Mouse (Mus musculus) erythroblast, adult 5-6 weeks (primary cell): ENCODE data around the gene Flvcr1. TPM values are rescaled to one million over a fixed set of nuclear protein-coding genes. Genes with fewer than 3 reads are reported as not detected.

Experiments
- ATAC-seq: replicated peaks from 2 replicates; pipeline ENCODE4 v1.8.0; 2016; ENCODE audit warnings: moderate number of reproducible peaks, mild to moderate bottlenecking, moderate TSS enrichment, inconsistent platforms; ENCODE audit not compliant: poor library complexity, low FRiP score, severe bottlenecking
- total RNA-seq, 2 experiments: library from RNA; stranded (forward) in 1 of 2; stranded (reverse) in 1 of 2; fragments of 150-400 nt in 1 of 2; fragments of 200-764, 138-1000 nt in 1 of 2; gene quantifications; 2 replicates each; pipeline versions ENCODE4 v1.2.3 to v1.2.4; 2015 to 2017; ENCODE audit warnings: low replicate concordance in 2 of 2

Gene Flvcr1
- total RNA-seq, 2 experiments from 2014 or later: 7.8 to 13.6 TPM

DNA sequence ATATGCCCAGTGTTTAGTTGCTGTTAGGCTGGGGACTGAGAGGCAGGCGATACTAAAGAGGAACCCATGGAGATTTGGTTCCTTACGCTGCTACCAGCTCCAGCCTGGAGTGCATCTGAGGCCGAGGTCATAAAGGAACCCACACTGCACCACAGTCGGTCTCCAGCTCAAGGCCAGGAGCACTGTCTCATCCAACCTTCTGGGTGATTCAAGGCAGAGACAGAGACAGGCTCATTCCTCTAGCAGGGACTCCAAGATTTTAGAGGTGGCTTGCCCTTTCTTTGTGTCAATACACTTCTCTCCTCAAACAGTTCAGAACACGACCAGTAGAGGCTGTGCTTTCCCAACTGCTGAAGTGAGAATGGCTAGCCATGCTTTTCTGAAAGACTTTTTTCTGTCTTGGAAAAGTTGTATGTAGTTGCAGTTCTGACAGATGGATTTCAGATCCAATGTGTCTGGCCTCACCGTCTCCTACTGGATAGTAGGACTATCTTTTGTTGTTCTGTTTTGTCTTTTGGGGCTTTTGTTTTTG, 29.5 kb downstream of the Flvcr1 start:
- ATAC-seq: no peak

DNA sequence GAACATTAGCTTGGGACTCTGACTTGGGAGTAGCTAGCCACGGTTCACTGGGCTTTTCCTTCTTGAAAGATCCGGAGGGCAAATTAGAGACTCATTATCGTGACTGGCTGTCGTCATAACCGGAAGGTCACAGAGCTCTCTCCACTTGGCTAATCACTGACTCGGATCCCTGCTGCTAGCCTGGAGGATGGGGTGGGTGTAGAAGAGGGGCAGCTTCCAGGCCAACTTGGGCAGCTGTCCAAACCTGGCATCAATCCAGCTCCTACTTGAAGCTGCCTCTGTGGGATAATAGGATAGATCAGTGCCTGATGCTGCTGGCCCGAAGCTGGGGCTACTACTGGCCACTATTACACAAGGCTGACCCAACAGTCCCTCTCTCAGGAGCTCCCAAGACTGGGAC, 30.4 kb downstream of the Flvcr1 start:
- ATAC-seq: no peak

DNA sequence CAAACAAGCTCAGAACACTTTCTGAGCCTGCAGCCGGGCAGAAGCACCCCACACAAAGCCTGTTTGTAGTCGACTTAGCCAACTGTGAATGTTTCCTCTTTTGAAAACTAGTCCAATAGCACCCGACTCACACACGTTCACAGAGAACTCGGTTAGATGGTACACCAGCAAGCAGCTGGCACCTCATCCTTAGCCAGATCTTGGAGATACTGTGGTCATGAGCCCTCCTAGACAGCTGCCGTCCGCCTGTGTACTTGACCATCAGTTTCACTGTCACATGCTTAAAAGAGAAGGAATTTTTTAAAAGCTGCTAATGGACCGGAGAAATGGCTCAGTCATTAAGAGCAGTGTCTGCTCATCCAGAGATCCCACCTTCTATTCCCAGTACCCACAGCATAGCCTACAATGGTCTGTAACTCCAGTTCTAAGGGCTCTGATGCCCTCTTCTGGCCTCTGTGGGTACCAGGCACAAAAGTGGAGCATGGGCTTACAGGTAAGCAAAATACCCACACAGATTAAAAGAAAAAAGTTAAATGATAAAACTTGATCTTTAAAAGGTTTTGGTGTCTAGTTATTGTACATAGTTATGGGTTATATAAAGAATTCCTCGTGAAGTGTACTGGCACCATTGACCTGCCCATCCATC, 36.4 kb downstream of the Flvcr1 start:
- no peak for ATAC-seq

GRCm38 (mm10) chr1:190981412-190981811, 44.5 kb downstream of the Flvcr1 start:
- no peak for ATAC-seq

GRCm38 (mm10) chr1:190980470-190980869, 45.5 kb downstream of the Flvcr1 start:
- ATAC-seq: no peak

DNA sequence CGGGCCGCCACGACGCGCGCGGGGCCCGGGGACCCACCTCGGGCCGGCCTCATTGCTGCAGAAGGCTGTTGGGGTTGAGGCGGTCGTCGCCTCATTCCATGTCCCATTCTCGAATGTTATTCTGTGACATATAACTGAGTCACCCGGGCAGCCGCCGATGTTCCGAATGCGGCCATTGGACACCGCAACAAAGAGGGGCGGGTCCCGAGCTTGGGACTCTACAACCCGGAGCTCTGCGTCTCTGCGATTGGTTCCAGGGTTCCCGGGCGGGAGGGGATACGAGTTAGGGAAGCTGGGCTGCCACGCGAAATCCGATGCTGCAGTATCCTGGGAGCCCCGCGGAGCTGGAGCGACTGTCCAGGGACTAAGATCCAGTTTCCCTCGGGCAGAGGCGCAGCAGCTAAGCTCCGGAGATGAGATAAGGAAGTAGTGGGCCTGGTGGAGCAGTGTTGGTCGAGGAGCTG, 46.8 kb downstream of the Flvcr1 start, which contains the start of gene Vash2:
TSS of gene Vash2 (minus strand) at position 197 of the 464 bp plus-strand sequence.
- ATAC-seq: no peak

- ATAC-seq: no peak
Observed at GRCm38 (mm10) chr1:190978511-190979073, 47.4 kb downstream of the Flvcr1 start.

- ATAC-seq: no peak
Observed at GRCm38 (mm10) chr1:190978001-190978400, 48.0 kb downstream of the Flvcr1 start.

GRCm38 (mm10) chr1:190976887-190977573, 48.9 kb downstream of the Flvcr1 start:
- no peak for ATAC-seq

DNA sequence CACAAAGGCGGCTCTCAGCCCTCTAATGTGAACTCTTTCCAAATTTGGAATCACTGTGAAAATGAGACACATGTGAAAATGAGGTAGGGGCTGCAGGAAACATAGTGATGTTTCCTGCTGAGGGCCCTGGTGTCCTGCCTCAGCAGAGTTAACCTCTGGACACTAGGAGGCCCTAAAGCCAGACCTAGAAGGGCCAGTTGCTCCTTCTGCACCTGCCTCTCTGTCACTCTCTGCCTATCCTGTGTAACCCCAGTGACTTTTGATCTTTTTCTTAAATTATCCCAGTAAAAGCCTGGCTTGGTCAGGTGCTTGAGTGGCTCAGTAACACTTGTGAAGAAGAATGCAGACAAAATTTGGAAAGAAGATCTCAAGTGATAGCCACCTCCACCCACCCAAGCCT, 51.1 kb downstream of the Flvcr1 start:
- no peak for ATAC-seq

GRCm38 (mm10) chr1:190974191-190974590, 51.8 kb downstream of the Flvcr1 start:
- ATAC-seq: no peak

- ATAC-seq: no peak
Observed at GRCm38 (mm10) chr1:190972612-190973192, 53.3 kb downstream of the Flvcr1 start.

GRCm38 (mm10) chr1:190971708-190972610, 54.0 kb downstream of the Flvcr1 start:
- ATAC-seq: no peak

- no peak for ATAC-seq
Observed at GRCm38 (mm10) chr1:190968010-190968409, 57.9 kb downstream of the Flvcr1 start.

DNA sequence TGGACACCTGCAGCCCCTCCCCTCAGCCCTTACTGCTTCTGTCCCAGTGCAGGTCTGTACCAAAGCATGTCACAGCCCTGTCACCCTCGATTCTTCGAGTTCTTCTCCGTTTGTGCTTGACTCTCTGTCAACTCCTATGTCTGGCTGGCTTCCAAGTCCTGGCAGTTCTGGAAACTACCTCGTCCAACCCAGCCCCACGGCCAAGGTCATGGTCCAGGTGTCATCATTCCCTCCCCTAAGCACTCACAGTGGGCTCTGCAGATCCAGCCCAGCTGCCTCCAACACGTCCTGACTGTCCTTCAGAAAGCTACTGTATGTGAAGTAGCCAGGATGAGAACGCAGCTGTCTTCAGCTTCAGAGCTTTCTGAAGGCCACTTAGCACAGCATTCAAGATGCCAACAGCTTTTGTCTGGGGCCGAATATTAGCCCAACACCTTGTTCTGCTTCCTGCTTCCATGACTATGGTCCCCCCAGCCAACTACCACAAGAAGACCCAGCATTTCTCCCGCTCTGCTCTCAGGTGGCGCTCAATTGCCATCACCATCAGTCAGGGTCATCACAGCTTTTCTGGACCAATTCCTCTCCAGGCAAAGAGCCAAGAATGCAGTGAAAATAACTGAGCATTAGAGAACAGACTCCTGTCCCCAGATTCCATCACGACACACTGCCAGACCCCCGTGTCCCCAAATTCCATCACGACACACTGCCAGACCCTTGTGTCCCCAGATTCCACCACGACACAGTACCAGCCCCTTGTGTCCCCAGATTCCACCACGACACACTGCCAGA, 60.8 kb downstream of the Flvcr1 start:
- ATAC-seq: no peak

DNA sequence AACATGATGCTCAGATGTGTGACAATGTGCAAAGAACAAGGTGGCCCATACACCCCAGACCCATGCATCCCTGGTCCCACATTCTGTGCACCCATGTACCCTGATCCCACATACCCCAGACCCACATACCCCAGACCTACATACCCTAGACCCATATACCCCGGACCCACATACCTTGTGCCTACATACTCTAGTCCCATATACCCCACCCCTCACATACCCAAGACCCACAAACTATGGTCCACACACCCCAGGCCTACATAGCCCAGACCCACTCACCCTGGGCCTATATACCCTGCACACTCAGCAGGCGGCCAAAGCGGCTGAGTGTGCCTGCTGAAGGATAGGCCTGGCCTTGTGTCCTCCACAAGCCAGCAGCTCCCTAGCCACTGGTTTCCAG, 63.2 kb downstream of the Flvcr1 start:
- no peak for ATAC-seq

GRCm38 (mm10) chr1:190958821-190959220, 67.1 kb downstream of the Flvcr1 start:
- ATAC-seq: no peak
